ENCODE assay signal across 14 mouse cellular contexts in the genomic region with DNA sequence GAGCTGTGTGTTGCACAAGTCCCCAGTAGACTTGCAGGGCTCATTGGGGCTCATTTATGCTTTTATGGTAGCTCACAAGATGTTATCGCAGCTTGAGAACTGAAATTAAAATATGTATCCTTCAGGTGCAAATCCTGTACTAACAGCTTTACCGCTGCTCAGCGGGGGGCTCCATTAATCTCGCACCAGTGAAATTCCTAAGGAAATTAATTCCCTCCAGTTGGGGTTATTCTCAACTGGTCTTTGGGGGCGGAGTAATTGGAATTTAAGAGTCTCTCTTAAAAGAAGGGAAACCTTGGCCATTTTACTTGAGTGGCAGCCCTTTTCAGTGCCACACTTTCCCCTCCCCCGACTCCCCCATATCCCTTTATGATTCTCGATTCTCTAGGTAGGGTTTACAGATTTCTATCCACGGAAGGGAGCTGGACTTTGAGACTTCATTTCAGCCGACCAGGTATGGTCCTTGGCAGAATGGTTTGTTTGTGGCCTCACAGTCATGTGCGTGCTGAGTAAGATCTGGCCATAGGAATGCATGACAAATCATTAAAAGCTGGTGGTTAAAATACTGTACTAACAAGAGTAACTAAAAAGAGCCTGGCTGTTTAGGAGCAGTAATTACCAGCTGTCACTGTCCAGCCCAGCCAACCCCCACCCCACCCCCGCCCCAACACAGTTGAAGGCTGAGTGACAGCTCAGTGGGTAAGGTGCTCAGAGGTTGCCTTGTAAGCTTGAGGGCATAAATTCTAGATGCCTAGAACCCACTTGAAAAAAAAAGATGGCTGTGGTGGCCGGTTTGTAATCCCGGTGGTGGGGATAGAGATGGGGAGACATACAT. TPM values are rescaled to one million over a fixed set of nuclear protein-coding genes. Genes with fewer than 3 reads are reported as not detected.
DNase-seq lines count a peak whose midpoint lies in the region; ATAC-seq and TF ChIP-seq lines count a peak whose summit lies in the region.
"Had no signal": no experiment of that assay in that cellular context is flagged by ENCODE, and none has a peak within 500 bp of the region (broad histone marks: within the 10 kb centered on the region; RNA-seq: fewer than 3 reads in every experiment).

No protein-coding gene starts in this region.

- WGBS in midbrain, embryonic 12.5 days, result 48% methylated on average over 13 of the region's 13 CpGs
- 40% methylated on average over 13 of the region's 13 CpGs for WGBS in midbrain, embryonic 15.5 days
- 25% methylated on average over 13 of the region's 13 CpGs for WGBS in limb, embryonic 14.5 days
- WGBS in heart, adult 2 months, result 67% methylated on average over 13 of the region's 13 CpGs

- DNase-seq in embryo, embryonic 11 days, result peak; percentile 17
- DNase-seq in embryo, embryonic 10 days (ENCODE audit: low spot score), result no peak
- DNase-seq in kidney, adult 9 months, result peak; percentile 33
- peak; percentile 27 for DNase-seq in limb, embryonic 14.5 days (ENCODE audit: low spot score)
- no peak for DNase-seq in heart, adult 2 months
- no peak for DNase-seq in lung, postnatal 25 days (ENCODE audit: low spot score)
- DNase-seq: B cell, adult 2 months; cerebellum, adult 11-12 months; heart, postnatal 4 days had no signal

- no peak for TF ChIP-seq POLR2A in limb, embryonic 14.5 days (IDR thresholded peaks at IDR 0.05; ENCODE audit: borderline replicate concordance, extremely low read depth, insufficient read depth, insufficient read length)
- TF ChIP-seq POLR2A in heart, adult 2 months (IDR thresholded peaks at IDR 0.05; ENCODE audit: insufficient read depth, low read depth, low read length), result no peak

- no peak overlapping the region for H3K27ac ChIP-seq in midbrain, embryonic 12.5 days (replicated peaks)
- no peak overlapping the region for H3K27ac ChIP-seq in midbrain, embryonic 15.5 days
- H3K27ac ChIP-seq in limb, embryonic 14.5 days (replicated peaks; ENCODE audit: low read depth, low read length), result no peak overlapping the region
- no peak overlapping the region for H3K27ac ChIP-seq in heart, adult 2 months
- H3K27ac ChIP-seq: liver, embryonic 12.5 days had no signal

- no peaks in the 10 kb centered on the region for H3K9me3 ChIP-seq in midbrain, embryonic 12.5 days
- H3K9me3 ChIP-seq in midbrain, embryonic 15.5 days, result no peaks in the 10 kb centered on the region
- H3K9me3 ChIP-seq in limb, embryonic 14.5 days (ENCODE audit: control insufficient read depth, low read length), result no peaks in the 10 kb centered on the region
- H3K9me3 ChIP-seq: liver, embryonic 12.5 days had no signal

- no peak for TF ChIP-seq EP300 in heart, adult 2 months (IDR thresholded peaks at IDR 0.05; ENCODE audit: insufficient read depth, low read depth, low read length)

- H3K4me2 ChIP-seq in midbrain, embryonic 12.5 days (replicated peaks), result no peak overlapping the region
- H3K4me2 ChIP-seq in midbrain, embryonic 15.5 days, result no peak overlapping the region
- no peak overlapping the region for H3K4me2 ChIP-seq in limb, embryonic 14.5 days (replicated peaks; ENCODE audit: low read depth, low read length, severe bottlenecking)
- H3K4me2 ChIP-seq: heart, embryonic 11.5 days; liver, embryonic 12.5 days had no signal

- intact Hi-C loops in heart, adult 2 months (cut with DNase I), result no loop called here

- no peaks in the 10 kb centered on the region for H3K27me3 ChIP-seq in midbrain, embryonic 12.5 days
- H3K27me3 ChIP-seq in midbrain, embryonic 15.5 days (replicated peaks), result no peaks in the 10 kb centered on the region
- H3K27me3 ChIP-seq in limb, embryonic 14.5 days (ENCODE audit: control insufficient read depth, insufficient read depth, low read length), result no peaks in the 10 kb centered on the region
- H3K27me3 ChIP-seq in heart, adult 2 months (ENCODE audit: control insufficient read depth, insufficient read depth, low read length), result no peaks in the 10 kb centered on the region
- H3K27me3 ChIP-seq: liver, embryonic 12.5 days had no signal

- peaks cover 12% of the 10 kb centered on the region for H3K4me1 ChIP-seq in midbrain, embryonic 12.5 days
- H3K4me1 ChIP-seq in midbrain, embryonic 15.5 days, result no peaks in the 10 kb centered on the region
- peaks cover 10% of the 10 kb centered on the region for H3K4me1 ChIP-seq in limb, embryonic 14.5 days (ENCODE audit: control insufficient read depth, insufficient read depth, low read length)
- H3K4me1 ChIP-seq in heart, adult 2 months (ENCODE audit: control insufficient read depth, insufficient read depth, low read length), result no peaks in the 10 kb centered on the region

- H3K79me2 ChIP-seq in heart, adult 2 months (replicated peaks; ENCODE audit: control insufficient read depth, insufficient read depth, low read length), result no peaks in the 10 kb centered on the region

- H3K4me3 ChIP-seq in midbrain, embryonic 12.5 days, result no peak overlapping the region
- no peak overlapping the region for H3K4me3 ChIP-seq in midbrain, embryonic 15.5 days
- H3K4me3 ChIP-seq in limb, embryonic 14.5 days (replicated peaks; ENCODE audit: low read length), result no peak overlapping the region
- H3K4me3 ChIP-seq in heart, adult 2 months, result no peak overlapping the region
- H3K4me3 ChIP-seq: liver, embryonic 12.5 days had no signal

- no peaks in the 10 kb centered on the region for H3K36me3 ChIP-seq in midbrain, embryonic 12.5 days
- H3K36me3 ChIP-seq in midbrain, embryonic 15.5 days (replicated peaks), result no peaks in the 10 kb centered on the region
- H3K36me3 ChIP-seq in limb, embryonic 14.5 days (ENCODE audit: control insufficient read depth, insufficient read depth, low read length), result no peaks in the 10 kb centered on the region
- H3K36me3 ChIP-seq in heart, adult 2 months (ENCODE audit: control insufficient read depth, insufficient read depth, low read length), result no peaks in the 10 kb centered on the region
- H3K36me3 ChIP-seq: liver, embryonic 12.5 days had no signal

- 0 out of 2 replicates have a peak, but pooled peaks have one; percentile 44 for ATAC-seq in midbrain, embryonic 12.5 days (ENCODE audit: low FRiP score, low read depth)
- no peak for ATAC-seq in midbrain, embryonic 15.5 days (replicated peaks)
- peak; percentile 26 for ATAC-seq in limb, embryonic 14.5 days (ENCODE audit: low FRiP score, low read depth)
- ATAC-seq: liver, embryonic 12.5 days; lung, postnatal 0 days had no signal

- TF ChIP-seq CTCF in heart, adult 2 months (IDR thresholded peaks at IDR 0.05), result no peak

- H3K9ac ChIP-seq in midbrain, embryonic 12.5 days (replicated peaks), result no peak overlapping the region
- no peak overlapping the region for H3K9ac ChIP-seq in midbrain, embryonic 15.5 days
- H3K9ac ChIP-seq in limb, embryonic 14.5 days (ENCODE audit: low read depth, low read length, severe bottlenecking), result no peak overlapping the region
- H3K9ac ChIP-seq in heart, adult 2 months (ENCODE audit: low read depth, low read length), result no peak overlapping the region
- H3K9ac ChIP-seq: liver, embryonic 12.5 days had no signal

RNA-seq across cellular contexts. Expression of a gene that starts 5.4 kb away (rescaled TPM):
- polyA plus RNA-seq in midbrain, embryonic 12.5 days (2016; fragmentation: Nextera tagmentation; extraction: Ambion mirVana), result 262 and 263 TPM in 2 replicates
- 235 and 254 TPM in 2 replicates for polyA plus RNA-seq in midbrain, embryonic 15.5 days (2015; fragmentation: Nextera tagmentation; extraction: Ambion mirVana)
- polyA plus RNA-seq in limb, embryonic 14.5 days (2012; rRNA removed), result 99.9 and 170 TPM in 2 replicates
- polyA plus RNA-seq in limb, embryonic 14.5 days (2014; fragmentation: Nextera tagmentation; extraction: Ambion mirVana), result 272 and 274 TPM in 2 replicates
- total RNA-seq in heart, adult 2 months (2021), result 100 to 1,000 TPM; 123 to 147 TPM
- 86.0 and 94.9 TPM in 2 replicates for polyA plus RNA-seq in heart, adult 2 months (2012; rRNA removed)

RNA-seq across cellular contexts. Expression of a gene that starts 21.4 kb away (rescaled TPM):
- 13.3 and 15.2 TPM in 2 replicates for polyA plus RNA-seq in midbrain, embryonic 12.5 days (2016; fragmentation: Nextera tagmentation; extraction: Ambion mirVana)
- polyA plus RNA-seq in midbrain, embryonic 15.5 days (2015; fragmentation: Nextera tagmentation; extraction: Ambion mirVana), result 10.2 and 12.8 TPM in 2 replicates
- 16.0 and 18.0 TPM in 2 replicates for polyA plus RNA-seq in limb, embryonic 14.5 days (2012; rRNA removed)
- 23.6 and 24.9 TPM in 2 replicates for polyA plus RNA-seq in limb, embryonic 14.5 days (2014; fragmentation: Nextera tagmentation; extraction: Ambion mirVana)
- 1 to 10 TPM; 7.2 to 7.8 TPM for total RNA-seq in heart, adult 2 months (2021)
- polyA plus RNA-seq in heart, adult 2 months (2012; rRNA removed), result 5.6 and 5.7 TPM in 2 replicates

Comparison
In these comparisons a context has a peak if more than half of its experiments do, and no peak if none do; other contexts are left out.
1. DNase-seq: peak in embryo, embryonic 11 days (single experiment), kidney, adult 9 months (single experiment) and limb, embryonic 14.5 days (single experiment); none in embryo, embryonic 10 days (single experiment), heart, adult 2 months (0 of 2) and lung, postnatal 25 days (single experiment).